Mouse (Mus musculus) ES-CJ7 (cell line): ENCODE results near the gene Lipa.
A peak's percentile ranks its signal among the peaks of the same experiment; 100 is the strongest.

Experiments used
- DNase-seq: peaks from one replicate; pipeline ENCODE4 v3.0.0; 2011; ENCODE audit warnings: low read depth, low spot score

The Lipa gene

DNA sequence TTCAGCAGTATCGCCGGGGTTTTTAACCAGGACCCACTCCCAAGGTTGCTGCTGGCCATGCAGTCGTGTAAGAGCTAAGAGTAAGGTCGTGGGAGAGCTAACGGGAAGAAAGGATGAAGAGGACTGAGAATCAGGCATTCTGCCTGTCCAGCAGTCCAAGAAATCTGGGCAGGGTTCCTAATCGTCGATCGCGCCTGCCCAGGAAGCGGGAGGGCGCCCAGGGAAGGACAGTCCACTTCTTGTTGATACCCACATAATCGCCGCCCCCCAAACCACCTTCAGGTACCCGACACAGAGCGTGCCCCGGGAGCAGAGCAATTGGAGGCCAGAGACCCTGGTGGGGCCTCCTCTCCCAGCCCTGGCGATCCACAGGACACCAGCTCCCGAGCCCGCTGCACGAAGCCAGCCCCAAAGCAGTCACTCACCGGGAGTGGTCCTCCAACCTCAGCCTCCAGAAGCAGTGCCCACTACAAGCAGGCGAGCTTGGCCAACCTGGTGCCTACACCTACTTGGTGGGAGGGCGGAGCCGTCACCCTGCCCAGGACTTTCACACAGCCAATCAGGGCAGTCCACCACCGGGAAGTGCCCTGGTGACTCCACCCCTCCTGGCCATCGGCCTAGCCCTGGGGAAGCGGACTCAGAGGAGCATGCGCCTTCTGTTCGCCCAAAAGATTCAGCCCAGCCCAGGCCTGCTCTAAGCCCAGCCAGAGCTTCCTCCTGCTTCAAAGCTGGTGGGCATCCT, at the start of gene Lipa:
TSS of gene Lipa (minus strand) at position 534 of the 742 bp plus-strand sequence.
- DNase-seq: peak; percentile 58

DNA sequence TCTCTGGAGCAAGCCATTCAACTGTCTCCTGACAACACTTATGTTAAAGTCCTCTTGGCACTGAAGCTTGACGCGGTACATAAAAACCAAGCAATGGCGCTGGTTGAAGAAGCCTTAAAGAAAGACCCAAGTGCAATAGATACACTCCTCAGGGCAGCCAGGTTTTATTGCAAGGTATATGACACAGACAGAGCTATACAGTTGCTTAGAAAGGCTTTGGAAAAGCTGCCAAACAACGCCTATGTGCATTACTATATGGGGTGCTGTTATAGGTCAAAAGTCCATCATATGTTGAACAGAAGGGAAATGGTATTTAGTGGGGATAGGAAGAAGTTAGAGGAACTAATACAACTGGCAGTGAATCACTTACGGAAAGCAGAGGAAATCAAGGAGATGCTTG, 46.4 kb upstream of the Lipa start:
- DNase-seq: no peak

DNA sequence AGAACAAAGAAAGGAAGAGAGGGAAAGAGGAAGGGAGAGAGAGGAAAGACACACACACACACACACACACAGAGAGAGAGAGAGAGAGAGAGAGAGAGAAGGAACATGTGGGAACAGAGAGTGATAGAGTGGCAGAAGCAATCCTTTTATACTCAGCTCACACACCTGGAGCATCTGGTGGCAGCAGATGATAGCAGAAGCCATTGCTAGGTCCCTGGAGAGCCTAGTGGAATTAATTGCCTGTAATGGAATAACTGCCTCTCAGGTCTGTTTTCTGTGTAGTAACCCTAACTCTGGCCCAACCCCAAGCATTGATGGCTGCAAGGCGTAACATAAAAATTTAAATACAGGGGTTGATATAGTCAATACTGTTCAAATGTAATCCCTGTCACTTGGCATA, 43.8 kb upstream of the Lipa start:
- DNase-seq: no peak

DNA sequence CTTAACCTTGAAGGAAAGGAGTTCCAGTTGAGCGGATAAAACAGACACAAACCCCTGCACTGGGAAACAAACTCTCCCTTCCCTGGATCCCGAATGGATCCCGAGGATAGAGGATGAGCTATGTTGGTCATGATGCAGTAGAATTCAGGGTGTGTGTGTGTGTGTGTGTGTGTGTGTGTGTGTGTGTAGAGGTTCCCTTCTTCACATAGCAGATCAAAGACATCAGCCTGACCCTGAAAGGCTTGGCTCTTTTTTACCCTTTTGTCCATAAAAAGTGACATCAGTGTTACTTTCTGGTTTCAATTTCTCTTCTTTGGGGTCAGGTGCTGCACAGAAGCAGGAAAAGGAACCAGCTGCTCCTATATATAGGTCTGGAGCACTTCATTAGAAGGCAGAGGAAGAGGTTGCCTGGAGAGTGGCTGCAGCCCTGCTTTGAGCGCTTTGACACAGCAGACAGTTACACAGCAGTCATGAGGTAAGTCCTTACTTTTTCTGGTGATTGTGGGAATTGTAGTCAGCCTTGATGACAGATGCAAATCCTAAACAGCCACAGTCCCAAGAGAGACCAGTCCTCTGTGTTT, 42.7 kb upstream of the Lipa start:
- DNase-seq: no peak

DNA sequence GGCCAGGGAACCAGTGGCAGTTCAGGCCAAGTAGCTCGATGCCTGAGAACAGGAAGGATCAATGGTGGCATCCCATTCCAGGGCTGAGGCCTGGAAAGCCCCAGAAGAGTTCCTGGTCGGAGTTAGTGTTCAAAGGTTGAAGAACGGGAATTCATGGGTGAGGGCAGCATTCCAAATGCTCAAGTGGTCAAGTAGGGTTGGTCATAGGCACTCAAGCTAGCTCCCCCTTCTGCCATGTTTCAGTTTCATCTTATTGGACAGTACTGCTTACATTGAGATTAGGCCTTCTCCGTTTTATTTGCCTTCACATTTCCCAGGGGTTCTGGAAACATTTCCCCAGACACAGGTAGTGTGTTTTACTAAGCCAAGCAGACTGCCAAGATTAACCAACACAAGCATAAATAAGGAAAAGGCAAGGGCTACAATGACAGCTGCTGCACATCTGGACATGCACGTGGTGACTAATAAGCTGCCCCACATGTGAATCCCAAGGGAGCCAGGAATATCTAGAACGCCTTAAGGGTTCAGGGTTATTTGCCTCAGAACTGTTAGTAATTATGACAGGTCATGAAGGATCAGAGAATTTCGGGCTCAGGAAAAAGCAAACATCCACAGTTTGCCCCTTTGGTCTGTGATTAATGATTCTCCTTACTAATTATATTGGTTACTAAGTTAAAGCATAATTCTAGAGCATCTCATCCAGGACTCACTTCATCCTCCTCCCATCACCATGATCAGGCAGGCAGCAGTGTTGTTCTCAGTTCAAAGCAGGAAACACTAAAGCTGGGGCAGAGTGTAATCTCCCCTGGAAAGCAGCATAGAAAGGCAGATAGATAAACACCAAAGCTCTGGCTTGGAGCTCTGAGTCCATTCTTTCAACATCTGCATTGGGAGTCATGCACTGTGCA, 42.0 kb upstream of the Lipa start:
- DNase-seq: no peak

DNA sequence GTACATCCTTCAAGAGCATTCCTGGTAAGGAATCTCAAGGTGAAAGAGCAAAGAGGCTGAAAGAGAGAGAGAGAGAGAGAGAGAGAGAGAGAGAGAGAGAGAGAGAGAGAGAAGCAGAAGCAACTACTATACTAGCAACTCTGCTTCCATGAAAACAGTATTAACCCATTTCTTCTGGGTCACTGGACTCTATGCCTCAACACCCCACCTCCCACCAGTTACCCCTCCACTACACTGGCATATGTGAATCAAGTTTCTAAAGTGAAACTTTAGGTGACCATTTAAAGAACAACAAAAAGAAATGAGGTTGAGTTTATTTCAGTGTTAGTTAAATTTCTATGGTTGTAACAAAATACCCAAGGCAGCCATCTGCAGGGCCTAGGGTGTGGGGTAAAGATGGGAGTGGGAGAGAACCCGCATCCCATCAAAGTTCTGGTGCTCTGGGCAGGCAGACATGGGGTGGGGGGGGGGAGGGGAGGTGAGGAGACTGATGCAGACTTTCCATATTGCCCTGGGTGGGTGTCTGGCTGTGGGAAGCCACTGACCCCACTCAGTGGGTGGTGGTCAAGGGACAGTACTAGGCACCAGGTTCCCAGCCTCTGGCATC, 39.0 kb upstream of the Lipa start:
- no peak for DNase-seq

DNA sequence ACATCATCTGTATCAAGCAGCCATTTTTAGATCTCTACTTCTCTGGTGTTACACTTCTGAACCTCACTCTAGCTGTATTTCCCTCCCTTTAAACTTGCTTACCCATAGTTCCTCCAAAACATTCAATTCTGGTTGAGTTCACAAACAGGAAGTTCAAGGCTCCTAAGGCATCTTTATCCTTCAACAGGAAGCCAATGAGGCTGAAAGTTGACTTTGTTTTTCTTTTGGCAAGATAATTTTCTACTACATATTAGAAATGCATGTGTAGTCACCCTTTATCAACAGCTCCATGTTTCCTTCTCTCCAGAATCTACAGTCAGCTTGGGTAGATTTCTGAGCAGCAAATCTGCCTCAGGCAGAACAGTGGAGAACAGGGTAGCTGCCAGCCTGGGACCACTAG, 35.3 kb upstream of the Lipa start:
- no peak for DNase-seq

DNA sequence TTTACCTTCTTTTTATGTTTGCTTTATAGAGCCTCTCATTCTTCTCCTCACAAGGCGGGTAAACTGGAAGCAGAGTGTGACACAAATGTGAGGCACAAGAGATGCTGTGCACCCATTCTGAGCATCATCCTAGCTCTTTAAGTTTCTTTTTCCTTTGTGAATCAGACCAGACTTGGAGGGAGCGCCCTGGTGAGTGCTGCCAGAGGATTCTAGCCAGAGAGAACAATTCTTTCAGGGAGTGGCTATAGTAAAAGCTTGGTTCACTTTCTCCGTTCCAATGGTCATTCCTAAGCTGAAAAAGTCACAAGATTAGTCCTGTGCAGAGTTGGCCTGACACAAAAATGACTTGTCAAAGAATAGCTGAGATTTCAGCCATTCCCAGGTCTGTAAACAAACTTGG, 29.3 kb upstream of the Lipa start:
- DNase-seq: no peak

DNA sequence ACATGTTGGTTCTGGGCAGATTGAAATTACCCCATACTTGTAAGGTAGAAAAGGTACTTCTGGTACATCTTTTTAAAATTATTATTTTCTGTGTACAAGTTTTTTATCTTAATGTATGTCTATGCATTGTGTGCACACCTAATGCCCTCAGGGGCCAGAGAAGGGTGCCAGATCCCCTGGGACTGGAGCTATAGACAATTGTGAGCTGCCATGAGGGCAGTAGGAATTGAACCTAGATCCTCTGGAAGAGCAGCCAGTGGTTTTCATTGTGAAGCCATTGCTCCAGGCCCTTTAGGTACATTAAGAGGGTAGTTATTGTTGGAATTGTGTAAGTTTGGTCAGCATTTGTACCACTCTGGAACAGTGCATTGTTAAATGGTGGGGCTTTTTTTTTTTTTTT, 26.8 kb upstream of the Lipa start:
- DNase-seq: no peak

DNA sequence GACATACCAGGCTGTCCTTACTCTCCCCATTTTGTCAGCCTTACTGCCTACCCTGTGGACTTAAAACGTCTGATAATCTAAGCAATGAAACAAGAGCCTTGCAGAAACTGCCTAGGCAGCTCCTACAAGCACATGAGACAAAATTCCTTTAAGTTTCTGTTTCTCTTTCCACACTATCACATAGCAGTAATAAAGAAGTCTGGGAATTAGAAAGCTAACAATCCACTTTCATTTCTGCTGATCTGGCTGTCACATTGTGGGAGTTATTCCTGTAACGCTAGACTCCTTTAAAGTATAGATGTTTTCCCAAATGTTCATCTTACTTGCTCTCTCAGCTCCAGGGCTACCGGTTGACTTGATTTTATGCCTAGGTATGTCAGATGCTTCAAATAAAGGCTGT, 26.2 kb upstream of the Lipa start:
- DNase-seq: no peak

DNA sequence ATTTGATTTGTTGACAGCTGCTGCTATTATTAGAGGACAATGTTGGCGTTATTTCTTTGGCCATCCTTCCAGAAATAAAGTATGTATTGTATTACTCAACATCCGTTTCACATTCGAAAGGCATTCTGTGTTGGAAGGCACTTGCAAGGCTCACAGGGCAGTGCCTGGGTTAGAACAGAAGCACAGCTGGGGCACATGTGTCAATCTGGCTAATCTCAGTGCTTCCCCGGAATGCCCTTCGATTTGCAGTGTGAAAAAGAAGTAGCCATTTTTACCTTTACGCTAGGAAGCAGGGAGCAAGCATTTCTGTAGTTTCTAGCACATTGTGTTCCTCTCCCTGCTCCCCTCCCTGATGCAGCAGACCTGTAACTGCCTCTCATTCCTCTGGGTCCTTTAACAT, 25.7 kb upstream of the Lipa start:
- no peak for DNase-seq

DNA sequence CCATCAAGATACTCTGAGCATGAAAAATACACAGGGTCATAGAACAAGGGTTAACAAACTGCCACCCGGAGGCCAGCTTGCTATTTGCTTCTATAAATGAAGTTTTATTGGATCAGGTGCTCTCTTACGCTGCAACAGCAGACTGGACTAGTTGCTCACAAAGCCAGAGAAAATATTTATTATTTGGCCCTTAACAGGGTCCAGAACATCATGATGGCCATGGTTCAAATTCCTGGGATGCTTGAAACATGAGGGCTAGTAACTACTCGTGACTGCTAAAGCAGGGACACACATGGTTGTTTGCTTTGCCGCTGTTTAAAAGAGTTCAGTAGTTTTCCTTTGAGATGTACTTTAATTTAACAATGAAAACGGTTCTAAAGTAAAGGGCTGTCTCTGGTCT, 24.7 kb upstream of the Lipa start:
- DNase-seq: no peak

DNA sequence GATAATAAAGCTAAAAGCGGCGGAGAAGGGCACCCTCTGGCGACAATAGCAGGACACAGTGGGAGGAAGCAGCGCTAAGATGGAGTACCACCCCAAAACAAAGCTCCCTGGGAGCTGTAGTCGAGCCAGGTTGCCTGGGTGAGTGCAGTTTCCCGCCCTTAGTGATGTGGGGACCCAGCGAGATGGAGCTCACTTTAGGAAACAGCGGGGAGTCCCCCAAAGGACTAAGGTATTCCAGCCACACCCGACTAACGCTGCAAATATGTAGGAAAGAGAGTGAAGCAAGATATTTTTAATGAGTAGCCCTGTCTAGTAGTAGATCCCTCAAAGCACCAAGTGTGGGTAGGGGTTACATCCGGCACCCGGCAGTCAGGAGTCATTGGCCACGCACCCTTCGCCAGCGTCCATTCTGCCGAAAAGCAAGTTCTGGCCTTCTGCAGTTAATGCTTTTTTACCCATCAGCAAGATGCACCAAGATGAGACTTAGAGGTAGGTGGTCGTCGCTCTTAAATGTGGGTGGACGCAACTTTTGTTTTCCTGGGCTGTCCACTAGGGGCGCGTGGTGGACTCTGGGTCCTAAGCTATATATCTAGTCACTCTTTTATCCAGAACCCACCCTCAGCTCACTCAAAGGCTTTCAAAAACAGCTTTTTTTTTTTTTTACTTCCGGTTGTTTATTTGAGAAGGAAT, 23.4 kb upstream of the Lipa start, which contains the start of gene Ifit2:
TSS of gene Ifit2 (plus strand) at position 161 of the 690 bp plus-strand sequence.
- DNase-seq: peak; percentile 77

DNA sequence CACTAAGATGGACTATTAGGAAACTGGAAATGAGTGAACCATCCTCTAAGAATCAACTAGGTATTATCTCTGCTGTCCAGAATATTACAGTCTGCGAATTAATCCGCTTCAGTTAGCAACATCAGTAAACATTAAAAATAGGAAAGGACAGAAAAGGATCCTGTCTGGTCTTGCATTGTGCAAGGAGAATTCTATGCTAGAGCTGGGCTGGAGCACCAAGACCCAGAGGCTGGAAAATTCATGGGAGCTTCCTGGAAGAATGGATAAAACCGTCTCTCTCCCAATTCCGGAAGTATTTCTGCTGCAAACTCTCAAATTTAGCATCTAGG, 22.9 kb upstream of the Lipa start:
- no peak for DNase-seq

DNA sequence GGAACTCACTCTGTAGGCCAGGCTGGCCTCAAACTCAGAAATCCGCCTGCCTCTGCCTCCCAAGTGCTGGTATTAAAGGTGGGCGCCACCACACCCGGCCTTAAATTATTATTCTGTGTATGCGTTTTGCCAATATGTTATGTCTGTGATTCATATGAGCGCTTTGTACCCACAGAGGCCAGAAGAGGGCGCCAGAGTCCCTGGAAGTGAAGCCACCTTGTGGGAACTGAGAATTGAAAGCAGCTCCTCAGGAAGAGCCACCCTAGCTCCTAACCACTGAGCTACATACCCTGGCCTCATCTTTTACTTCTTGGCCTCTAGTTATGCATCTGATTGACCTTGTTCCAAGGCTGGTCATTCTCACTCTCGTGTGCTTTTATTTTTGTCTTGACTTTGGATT, 20.7 kb upstream of the Lipa start:
- peak; percentile 73 for DNase-seq

DNA sequence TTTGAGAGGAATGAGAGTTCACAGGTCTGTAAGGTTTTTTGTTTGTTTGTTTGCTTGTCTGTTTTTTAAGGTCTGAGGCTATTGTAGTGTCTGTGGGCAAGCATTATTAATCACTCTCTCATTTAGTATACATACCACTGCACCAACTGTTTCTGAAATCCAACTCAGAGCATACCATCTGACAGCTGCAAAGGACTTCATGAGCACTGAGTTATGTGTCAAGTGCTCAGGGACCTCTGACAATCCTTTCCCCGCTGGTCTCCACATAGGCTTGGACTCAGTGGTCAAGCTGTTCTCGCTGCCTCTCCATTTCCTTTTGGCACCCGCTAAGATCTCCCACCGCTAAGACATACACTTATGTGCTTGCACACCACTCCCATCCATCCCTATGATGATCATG, 18.9 kb upstream of the Lipa start:
- no peak for DNase-seq

DNA sequence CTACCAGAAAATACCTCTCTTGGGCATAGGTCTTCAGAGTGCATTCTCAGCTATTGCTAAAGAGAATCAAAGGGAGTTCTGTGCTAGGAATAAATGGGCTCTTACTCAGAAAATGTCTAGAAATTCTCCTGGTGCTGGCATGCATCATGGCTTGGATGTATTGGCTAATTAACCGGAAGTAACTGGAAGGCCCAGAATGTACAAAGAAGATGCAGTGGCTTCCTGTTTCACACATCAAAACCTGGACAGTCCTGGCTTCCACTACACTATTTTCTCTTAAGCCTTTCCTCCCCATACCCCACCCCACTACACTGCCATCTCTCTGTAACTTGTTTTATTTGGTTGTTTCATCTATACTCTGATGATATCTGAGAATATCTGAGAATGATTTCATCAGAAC, 12.1 kb upstream of the Lipa start:
- no peak for DNase-seq

DNA sequence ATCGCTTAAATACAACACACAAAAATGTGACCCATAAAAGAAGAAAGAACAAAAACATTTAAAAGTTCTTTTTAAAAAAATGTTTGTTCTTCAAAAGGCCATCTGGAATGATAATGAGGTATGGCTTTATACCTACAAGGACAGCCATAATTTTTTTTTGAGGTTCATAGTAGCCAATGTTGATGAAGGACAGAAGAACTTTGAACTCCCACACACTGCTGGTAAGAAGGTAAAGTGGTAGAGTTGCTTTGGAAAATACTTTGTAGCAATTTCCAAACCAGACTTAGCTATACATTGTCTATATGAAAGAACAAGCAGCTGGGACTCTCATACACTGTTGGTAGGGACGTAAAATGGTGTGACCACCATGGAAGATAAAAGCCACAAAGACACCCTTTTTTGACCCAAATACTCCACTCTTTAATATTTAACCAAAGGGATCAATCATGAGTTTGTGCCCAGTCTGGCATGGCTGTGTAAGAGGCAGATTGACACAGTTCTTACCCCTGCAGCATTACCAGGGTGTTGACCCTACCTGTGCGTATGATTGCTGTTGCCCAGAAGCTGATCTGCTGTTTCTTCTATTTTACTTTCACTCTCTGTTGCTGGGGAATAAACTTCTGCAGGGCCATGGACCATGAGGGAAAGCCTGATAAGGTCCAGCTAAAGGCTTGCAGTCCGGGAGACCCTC, 4.9 kb upstream of the Lipa start:
- no peak for DNase-seq

DNA sequence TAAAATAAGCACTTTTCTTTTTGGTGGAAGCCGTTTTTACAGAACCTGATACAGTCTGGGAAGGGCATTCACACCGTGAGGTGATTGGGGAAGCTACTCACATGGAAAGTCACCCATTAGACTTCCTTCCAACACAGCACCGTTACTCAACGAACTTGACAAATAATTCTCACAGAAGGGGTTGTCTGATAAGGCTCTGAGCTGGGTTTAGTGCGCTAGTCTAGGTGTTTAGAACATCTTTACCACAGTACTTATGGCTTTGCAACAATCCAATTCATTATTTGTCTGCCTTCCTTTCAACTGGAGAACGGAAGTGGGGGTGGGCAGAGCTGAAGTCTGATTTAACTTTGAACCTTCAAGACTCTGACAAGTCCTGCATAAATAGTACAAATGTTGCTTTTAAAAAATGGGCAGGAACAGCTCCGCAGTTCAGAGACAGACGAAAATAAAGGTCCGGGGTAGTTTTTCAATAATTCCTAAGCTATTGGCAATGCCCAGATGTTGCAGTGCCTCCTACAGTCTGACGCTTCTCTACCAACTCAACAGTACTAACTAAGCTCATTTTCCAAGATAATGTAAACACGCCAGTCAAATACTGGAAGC, 852 bp downstream of the Lipa start:
- DNase-seq: no peak

DNA sequence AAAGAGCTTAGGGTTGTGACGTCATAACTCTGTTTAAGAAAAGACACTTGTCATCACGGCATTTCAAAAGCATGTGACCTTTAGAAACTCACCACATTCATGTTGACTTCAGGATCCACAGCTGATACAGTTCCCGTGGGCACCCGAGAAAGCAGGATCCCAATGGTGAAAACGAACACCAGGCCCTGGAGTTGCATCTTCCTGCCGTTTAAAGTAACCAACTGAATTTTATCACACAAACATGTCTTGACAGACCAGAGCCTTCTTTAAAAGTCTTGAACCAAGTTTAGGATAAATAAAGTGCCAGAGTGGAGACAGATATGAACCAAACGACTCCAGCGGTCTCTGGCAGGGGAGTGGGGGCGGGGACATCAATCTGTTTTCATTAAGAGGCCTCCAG, 2.6 kb downstream of the Lipa start:
- no peak for DNase-seq
